Mouse (Mus musculus): ENCODE data around the gene Khdc1c. TPM values are rescaled to one million over a fixed set of nuclear protein-coding genes. Genes with fewer than 3 reads are reported as not detected.

Khdc1c gene
- total RNA-seq, 2 experiments from 2014 or later: not detected

- DNase-seq: no peak
- intact Hi-C loops (cut with DNase I; ENCODE audit: low total_unique reads): no loop called here
Measured at GRCm38 (mm10) chr1:21419370-21419769, 51.2 kb downstream of the Khdc1c start.

Other genes starting within 250 kb of the Khdc1c start
- 1 to 10 TPM; 1.3 to 1.7 TPM for gene Tmem14a, start 149.8 kb upstream of the Khdc1c start, total RNA-seq (2021)
- gene Gsta3, start 127.7 kb upstream of the Khdc1c start, total RNA-seq (2021): not detected
- not detected for gene Khdc1a, start 18.7 kb upstream of the Khdc1c start, total RNA-seq (2021)
- not detected for gene Khdc1b, start 15.2 kb downstream of the Khdc1c start, total RNA-seq (2021)

Measured in gastrocnemius, postnatal 14 days (tissue).